Mouse (Mus musculus) spleen, adult 18-20 months (tissue): ENCODE data around the gene Zbtb37.

Source experiments
- DNase-seq, 2 experiments: peaks; one replicate each; pipeline ENCODE4 v3.0.0; 2022; ENCODE audit warnings: mixed read lengths in 2 of 2

Zbtb37 gene

DNA sequence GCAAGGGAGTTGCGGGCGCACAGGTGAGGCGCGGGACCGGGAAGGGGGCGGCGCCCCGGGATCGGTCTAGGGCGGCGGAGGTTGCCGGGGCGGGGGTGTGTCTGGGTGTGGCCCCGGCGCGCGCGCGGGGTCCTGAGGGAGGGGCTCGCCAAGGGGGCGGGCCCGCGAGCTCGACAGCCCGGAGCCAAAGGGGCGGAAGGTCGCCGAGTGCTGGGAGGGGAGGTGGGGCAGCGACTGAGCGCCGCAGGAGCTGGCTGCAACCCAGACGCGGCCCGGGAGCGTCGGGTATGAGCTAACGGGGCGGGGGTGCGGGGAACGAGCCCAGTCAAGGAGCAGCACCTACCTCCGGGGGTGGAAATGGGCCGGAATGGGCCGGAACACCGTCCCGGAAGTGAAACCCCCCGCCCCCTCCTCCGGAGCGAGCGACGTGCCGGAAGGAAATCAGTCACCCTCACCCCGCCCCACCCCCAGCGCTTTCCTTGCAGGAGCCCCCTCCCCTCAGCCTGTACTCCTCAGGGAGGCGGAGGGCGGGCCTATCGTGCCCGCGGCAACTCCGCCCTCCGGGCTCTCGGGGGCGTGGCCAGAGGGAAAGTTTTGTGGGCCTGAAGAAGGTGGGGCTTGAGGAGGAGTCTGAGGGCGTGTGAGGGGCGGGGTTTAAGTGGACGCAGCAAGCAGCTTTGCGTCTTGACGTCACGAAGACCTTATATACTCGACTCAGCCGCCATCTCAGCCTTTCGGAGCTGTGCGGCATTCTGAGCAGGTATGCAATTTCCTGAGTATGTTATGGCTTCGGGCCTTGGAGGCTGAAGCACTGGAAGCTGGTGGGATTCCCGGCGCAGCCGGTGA is at the start of gene Zbtb37:
Gene Zbtb37 (minus strand): TSS at position 415 of the 846 bp plus-strand sequence.
- peak; percentile 98 for DNase-seq

DNA sequence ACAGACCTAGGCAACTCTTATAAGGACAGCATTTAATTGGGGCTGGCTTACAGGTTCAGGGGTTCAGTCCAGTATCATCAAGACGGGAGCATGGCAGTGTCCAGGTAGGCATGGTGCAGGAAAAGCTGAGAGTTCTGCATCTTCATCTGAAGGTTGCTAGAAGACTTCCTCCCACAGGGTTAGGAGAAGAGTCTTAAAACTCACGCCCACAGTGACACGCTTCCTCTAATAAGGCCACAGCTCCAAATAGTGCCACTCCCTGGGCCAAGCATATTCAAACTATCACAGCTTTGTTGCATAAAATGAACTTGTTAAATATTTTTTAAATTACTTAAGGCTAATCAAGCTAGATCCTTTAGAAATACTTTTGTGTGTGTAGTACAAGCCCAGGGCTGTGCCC is 42.6 kb upstream of the Zbtb37 start:
- no peak for DNase-seq

DNA sequence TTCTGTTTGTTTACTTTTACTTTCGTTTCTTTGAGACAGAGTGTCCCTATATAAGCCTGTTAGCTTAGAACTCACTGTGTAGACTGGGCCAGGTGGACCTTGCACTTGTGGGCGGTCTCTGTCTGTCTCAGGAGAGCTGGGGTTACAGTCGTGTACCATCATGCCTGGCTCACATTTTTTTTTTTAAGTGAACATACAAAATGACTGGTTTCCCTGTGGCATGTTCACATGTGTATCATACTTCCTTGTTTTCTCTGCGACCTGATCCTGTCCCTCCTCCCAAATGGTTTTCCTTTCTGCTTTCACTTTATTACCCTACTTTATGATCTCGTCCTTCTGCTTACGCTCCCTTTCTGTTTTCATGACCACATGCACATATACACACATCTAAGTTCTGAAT is 41.6 kb upstream of the Zbtb37 start:
- no peak for DNase-seq

DNA sequence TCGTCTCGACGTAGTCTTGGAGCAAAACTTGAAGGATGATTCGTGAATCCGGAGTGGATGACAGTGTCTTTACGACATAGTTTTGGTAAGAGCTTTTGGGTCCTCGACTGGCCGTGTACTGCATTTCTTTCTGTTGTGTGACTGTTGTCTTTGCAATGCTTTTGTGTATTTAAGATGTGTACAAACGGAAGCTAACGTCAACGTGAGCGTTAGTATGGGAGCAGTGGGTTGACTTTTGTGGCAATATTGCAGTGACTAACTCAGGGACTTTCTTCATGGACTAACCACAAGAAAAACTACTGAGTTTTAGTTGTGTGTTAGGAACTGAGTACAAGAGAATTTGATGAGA is 36.6 kb upstream of the Zbtb37 start:
- DNase-seq: no peak

DNA sequence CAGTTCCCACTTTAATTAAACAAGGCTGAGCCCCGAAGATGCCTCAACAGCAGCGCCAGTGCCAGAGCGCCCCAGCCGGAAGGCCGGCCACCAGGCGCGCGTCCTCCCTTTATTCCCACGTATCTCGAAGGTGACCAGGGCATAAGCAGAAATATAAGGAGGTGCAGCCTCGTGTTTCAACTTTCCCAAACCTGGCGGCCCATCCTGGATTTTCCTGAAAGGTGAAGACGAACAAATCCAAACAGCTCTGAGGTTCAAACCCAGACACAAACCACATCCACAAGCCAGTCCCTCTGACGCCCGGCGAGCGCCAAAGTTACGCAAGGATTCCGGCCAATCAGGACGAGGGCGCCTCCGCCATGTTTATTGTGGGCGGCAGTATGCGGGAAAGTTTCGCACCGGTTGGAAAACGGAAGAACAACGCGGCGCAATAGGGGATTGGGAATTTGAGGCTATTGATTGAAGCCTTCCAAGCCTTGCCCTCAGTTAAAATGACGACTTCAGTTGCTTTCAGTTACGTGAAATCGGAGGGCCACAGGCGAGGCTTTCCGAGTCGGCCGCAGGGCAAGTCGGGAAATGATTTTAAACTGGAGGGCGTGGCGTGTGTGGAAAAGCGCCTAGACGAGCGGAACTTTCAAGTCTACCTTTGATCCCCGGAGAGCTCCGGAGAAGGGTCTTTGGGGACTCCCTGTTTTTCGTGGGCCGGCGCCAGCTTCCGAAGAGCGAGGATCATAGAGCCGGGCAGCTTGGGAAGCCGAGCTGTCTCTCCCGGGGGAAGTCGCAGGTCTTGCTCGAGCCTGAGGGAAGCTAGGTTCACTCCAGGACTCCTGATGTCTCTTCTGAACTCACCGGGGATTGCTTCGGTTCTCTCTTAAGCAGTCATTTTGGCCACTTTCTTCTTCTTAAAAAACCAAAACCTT is 36.0 kb upstream of the Zbtb37 start, which contains the start of the genes Dars2 and Cenpl:
Gene Dars2 (minus strand): TSS at position 307 of the 920 bp plus-strand sequence.
Gene Cenpl (plus strand): TSS at position 362 of the 920 bp plus-strand sequence.
- peak; percentile 83 to 88 for DNase-seq

DNA sequence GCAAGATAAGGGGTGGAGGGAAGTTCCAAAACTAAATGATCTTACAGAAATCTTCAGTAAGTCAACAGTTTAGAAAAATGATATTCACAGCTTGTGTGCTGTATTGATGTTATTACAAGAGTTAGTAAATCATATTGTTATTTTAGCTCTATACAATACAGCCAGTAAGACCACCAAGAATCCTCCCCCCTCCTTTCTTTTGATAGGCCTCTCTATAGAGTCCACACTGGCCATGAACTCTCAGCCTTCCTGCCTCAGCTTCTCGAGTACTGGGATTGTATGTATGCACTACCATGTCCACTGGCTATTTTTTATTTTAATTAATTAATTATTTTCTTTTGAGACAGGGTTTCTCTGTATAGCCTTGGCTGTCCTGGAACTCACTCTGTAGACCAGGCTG is 28.7 kb upstream of the Zbtb37 start:
- no peak for DNase-seq

DNA sequence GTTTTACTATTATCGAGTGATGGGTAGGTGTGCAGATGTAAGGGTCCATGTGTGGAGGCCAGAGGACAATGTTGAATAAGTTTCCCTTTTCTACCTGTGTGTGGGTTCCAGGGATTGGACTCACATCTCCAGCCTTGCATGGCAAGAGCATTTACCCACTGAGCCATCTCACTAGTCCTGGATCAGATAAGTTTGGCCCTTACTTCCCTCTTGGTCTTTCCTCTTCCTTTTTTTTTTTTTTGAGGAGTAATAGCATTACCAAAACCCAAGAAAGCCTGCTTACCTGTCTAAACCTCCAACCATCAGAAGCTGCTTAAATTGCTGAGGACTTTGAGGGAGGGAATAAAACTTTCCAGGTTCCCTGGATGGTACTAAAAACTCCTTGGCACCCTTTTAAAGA is 22.5 kb upstream of the Zbtb37 start:
- no peak for DNase-seq

DNA sequence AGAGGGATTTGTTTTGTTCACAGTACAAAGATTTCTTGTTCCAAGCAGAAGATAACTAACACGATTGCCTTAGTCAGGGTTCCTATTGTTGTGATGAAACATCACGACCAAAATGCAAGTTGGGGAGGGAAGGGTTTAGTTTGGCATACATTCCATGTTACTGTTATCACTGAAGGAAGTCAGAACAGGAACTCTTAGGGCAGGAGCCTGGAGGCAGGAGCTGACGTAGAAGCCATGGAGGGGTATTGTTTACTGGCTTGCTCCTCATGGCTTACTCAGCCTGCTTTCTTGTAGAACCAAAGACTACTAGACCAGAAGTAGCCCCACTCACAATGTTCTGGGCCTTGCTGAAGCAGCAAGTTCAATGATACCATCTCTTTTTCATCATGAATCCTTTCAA is 12.3 kb upstream of the Zbtb37 start:
- no peak for DNase-seq

DNA sequence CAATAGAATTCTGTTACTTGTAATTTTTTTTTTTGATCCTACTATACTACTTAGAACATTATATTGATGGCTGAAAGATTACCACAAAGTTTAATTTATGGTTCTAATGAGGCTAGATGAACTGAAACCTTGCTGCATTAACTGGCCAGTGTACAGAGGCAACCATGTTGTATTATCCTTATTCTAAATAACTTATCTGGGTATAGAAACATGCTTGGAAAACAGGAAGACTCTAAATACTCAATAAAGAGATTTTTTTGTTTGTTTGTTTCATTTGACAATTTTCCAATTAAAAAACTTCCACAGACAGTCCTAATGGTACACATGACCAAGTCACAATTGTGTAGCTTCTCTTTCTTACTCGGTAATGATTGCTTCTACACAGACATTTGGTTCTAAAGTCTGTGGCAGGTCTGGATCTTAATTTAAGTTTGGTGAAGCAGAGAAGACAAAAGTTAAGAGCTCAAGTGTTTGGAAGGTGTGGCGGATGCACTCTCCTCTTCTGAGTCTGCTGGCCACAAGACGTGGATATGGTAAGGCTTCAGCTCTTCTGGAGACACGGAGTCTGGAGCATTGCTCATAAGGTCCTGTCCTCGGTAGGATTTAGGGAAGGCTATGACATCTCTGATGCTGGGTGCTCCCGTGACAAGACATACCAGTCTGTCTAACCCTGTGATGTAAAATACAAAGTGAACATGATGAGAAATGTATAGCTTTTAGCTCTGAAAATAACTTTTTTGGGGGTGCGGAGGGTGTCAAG is 6.8 kb upstream of the Zbtb37 start:
- no peak for DNase-seq

DNA sequence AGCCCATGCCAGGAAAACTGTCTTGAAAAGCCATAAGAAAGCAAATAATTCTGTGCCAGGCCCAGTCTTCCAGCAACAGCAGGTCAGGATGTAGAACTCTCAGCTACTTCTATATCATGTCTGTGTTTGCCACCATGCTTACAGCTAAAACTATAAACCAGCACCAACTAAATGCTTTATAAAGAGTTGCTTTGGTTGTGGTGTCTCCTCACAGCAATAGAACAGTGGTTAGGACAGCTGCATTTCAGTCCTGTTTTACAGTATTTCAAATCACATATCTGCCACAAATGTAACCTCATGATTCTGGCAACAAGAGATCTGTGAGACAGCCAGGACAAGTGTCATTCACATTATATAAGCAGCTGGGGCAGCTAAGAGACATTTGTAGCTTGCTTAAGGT is 6.2 kb upstream of the Zbtb37 start:
- DNase-seq: no peak

DNA sequence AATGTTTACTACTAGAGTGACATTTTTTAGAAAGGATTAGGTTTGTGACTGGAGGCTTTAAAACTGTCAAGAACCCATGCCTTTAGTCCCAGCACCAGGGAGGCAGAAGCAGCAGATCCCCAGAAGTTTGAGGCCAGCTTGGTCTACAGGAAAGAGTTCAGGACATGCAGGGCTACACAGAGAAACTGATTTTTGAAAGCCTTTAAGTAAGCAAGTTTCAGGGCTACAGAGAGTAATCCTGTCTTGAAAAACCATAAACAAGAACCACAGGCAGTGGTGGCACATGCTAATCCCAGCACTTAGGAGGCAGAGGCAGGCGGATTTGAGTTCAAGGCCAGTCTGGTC is 5.7 kb upstream of the Zbtb37 start:
- no peak for DNase-seq

DNA sequence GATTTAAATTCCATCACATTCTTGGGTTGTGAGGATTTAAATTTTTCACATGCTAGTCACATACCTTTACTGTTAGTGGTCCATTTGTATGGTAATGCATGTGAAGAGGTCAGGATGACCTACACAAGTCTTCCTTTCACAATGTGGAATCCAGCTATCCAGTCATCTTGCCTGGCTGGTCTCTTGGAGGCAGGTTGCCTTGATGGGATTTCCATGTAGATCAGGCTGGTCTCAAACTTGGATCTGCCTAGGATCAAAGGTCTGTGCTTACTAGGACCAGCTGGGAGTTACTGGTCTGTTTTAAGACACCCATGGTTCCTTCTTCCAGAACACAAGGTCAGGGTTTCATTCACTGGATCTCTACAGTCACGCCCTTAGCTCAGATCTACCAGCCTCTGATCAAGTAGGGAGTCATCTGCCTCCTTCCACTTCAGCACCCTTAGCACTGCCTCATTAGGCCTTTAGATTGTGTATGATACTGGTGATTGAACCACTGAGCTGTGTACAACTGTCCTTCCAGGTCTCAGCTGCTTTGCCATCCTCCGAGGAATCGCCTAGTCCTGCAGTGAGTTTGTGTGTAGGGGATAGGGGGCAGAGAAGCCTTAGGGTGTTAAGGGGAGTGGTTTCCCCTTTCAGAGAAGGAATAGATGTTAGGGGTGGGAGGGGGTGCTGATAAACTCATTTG is 5.2 kb upstream of the Zbtb37 start:
- DNase-seq: no peak

DNA sequence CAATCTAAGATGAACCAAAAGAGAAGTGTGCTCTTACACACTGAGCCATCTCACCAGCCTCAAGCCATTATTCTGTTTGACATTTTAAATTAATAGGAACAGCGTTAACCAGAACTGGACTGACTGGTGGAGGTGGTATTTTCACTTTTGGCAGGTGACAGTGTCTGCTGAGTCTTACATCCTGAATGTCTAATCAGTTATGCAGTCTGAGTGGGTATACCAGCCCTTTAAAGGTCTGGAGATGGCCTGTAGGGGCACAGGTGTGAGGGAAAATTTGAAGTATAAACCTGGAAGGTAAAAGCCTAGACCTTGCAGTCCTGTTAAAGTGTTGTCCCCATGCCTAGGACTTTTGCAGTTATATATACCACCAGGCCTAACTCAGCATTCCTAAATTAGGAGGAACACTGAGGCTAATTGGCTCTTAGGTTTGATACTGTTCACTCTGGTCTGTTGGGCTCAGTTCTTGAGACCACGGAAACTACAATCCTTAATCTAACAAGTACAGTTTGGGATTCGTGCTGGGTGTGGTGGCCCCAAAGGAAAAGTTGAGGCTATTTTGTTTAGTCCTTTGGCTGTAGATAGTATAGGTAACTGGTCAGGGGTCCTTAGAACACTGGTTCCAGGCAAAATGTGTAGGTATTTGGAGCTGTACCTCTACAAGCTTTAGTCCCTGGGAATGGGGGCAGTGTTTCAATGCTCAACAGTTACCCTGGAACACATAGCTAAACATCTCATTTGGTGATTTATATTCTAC is 4.5 kb upstream of the Zbtb37 start:
- no peak for DNase-seq

DNA sequence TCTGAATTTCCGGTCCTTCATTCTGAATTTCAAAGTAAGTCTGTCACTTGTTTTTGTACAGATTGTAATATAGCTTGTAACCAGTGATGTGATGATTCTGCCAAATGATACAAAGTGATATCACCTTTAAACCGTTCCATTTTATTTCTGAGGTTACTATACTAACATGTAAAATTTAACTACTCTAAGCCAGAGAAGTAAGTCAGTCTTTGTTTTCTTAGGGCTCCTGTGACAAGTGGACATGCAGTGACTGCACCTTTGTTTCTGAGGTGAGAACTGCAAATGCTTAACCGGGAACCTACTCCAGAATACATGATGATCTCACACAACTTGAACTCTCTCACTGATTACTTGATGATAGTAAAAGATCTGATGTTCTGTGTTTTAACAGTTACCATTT is 3.4 kb upstream of the Zbtb37 start:
- DNase-seq: no peak

DNA sequence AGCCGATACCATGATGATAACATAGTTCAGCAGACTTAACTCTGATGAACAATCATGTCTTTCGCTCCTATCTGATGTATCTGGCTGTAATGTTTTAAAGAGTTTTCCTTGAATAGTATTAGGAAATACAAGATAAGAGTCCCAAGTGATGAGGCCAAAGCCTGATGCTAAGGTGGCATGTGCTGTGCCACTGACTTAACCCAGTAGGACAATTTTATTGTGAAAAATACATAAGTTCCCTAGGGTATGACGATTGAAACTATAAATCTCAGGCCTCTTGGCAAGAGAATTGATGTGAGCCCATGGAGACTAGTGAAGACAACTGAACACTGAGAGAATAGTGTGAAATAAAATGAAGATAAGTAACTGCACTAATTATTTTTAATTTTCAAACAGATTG is 3.0 kb upstream of the Zbtb37 start:
- no peak for DNase-seq

DNA sequence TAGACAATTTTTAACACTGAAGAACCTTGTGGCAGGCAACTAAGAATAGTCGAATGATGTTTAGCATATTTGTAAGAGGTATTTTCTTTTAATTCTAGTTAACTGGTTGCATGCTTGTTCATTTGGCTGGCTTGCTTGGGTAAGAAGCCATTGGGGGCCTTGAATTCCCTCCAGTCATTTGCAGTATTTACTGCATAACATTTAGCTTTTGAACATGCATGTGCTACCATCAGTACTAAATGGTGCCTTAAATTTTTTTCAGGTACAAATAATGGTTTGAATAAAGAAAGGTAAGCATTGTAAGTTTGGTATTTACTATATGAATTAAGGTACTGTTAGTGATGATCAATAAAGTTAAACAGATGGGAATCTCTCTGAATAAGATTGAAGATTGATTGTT is 2.4 kb upstream of the Zbtb37 start:
- no peak for DNase-seq

DNA sequence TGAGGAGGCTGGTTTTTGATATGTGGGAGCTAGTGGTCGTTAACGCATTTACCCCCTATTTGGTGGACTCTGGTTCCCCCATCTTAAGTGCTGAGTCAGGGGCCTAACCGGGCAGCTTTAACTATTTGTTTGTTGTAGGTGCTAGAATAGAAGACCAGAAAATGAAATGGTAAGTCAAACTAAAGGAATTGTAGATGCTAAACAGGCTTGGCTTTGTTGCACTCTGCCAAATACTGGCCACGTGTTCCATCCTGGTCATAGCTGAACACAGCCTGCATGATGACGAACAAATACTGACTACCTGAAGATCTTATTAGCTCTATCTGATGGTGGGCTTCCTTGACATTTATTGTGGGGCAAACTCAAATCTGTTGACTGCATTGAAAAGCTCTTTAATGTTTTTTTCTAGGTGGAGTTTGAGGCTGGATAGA is 1.8 kb upstream of the Zbtb37 start:
- no peak for DNase-seq

DNA sequence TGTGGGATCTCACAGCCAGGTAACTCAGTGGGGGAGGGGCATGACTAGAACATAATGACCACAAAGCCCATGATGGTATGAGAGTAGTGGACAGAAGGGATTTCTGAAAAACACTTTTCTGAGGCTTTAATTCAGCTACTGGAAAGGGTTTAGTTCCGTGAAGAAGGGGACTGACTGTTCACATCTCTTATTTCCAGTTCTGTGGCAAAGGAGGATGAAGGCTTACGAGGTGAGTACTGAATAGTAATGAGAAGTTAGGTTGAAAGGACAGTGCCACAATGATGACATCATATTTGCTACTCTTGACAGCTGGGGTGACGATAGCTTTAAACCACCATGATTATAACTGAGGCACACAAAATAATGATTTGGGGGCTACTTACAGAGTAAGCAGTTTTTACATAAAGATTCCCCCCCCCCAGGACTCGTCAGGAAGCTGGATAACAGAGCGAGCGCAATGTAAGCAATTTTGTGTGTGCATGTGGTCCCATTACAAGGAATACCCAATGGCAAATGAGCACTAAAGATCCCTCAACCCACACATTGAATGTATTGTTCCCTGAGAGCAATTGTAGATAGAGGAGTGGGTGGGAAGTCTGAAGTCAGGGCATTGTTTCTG is 1.2 kb upstream of the Zbtb37 start:
- no peak for DNase-seq

DNA sequence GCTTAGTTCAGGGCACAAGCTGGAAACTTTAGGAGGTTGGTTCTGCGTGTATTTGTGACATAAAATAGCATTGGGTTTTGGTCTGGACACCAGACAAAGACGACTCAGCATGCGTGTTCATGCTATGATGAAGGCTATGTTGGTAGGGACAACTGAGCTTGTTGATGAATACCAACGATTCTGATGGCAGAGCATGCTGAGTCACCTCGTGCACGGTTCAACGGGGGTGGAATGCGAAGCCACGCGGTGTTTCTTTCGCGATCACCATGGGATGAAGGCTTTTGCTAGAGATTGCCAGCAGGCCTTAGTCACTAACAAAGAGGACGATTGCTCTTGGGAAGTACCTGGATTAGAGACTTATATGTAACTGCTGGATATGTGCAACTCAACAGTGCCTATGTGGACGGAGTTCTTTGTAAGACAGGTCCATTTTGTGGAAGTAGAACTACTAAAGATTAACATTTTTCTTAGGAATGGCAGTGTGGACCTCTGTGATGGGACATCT is 684 bp upstream of the Zbtb37 start:
- DNase-seq: no peak

DNA sequence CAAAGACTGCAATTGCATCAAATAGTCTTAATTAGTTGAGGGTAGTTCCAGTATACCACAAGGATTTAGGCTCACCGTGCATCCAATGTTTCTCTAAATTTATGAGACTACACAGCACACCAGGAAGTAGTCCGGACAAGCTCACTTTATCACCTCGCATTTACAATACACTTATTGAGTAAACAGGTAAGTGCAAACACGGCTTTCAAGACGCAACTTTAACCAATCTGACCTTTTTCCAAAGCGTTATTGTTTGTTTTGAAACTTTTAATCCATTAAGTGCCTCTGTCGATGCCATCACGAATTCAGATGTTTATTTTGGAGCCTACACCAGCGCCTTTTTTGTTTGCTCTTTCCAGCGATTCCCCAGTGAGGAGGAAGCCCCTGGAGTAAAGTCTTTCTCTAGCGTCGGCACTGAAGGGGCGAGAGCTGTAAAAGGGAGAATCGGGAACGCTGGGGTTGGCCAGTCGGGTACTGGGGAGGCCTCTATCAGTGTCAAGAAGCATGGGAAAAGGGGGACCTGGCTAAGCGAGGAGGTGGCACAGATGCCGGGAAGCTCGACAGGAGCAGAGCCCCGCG is 704 bp downstream of the Zbtb37 start:
- no peak for DNase-seq

DNA sequence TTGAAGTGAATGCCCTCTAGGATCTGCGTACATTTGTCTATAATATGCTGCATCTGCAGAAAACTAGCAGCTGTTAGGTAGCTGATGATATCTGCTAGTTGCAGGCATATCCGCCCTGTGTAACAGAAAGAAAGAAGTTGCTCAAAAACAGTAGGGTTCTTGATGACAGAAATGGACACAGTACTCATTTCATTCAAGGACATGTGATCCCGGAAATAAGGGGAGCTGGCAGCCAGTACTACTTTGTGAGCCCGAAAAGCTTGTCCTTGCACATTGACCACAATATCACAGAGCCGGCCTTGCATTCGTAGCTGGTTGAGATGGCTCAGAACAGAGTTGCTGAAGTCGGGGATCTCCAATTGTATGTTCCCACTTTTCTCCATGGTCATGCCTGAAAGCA is 2.3 kb downstream of the Zbtb37 start:
- DNase-seq: no peak
